Mouse (Mus musculus) heart, postnatal 0 days (tissue): ENCODE data around the gene Nub1. TPM values are rescaled to one million over a fixed set of nuclear protein-coding genes. Genes with fewer than 3 reads are reported as not detected.

Experiments
- ATAC-seq: fragments of 200-750 bp; cut with Nextera tagmentation; 2 replicates; pipeline ENCODE4 v1.8.0; 2017; ENCODE audit warnings: low read depth, moderate number of reproducible peaks, moderate library complexity; ENCODE audit not compliant: insufficient read depth
- DNase-seq: peaks from one replicate; pipeline ENCODE4 v3.0.0-alpha.2; 2016; ENCODE audit warnings: low spot score
- H3K27ac ChIP-seq: fragments of 300-500 bp; sonication (generic); 2 replicates; pipeline ENCODE4 v1.5.1; 2014; ENCODE audit warnings: low read depth, mild to moderate bottlenecking
- H3K27me3 ChIP-seq: fragments of 300-500 bp; sonication (generic); 2 replicates; pipeline ENCODE4 v1.6.1; 2014; ENCODE audit warnings: low read length, mixed read lengths; ENCODE audit not compliant: control insufficient read depth, insufficient read depth
- H3K36me3 ChIP-seq: fragments of 300-500 bp; sonication (generic); replicated peaks from 2 replicates; pipeline ENCODE4 v1.6.1; 2014; ENCODE audit warnings: low read length, mixed read lengths; ENCODE audit not compliant: control insufficient read depth, insufficient read depth
- H3K4me1 ChIP-seq: fragments of 300-500 bp; sonication (generic); 2 replicates; pipeline ENCODE4 v1.6.1; 2014; ENCODE audit warnings: antibody characterized with exemption; ENCODE audit not compliant: control insufficient read depth, insufficient read depth
- H3K4me2 ChIP-seq: fragments of 300-500 bp; sonication (generic); 2 replicates; pipeline ENCODE4 v1.6.1; 2014; ENCODE audit warnings: low read depth, mild to moderate bottlenecking, low read length, moderate library complexity
- H3K4me3 ChIP-seq: fragments of 300-500 bp; sonication (generic); 2 replicates; pipeline ENCODE4 v1.5.1; 2014; ENCODE audit warnings: low read depth, low read length
- H3K9ac ChIP-seq: fragments of 300-500 bp; sonication (generic); replicated peaks from 2 replicates; pipeline ENCODE4 v1.6.1; 2014; ENCODE audit warnings: low read depth, low read length, mixed read lengths
- H3K9me3 ChIP-seq: fragments of 300-500 bp; sonication (generic); replicated peaks from 2 replicates; pipeline ENCODE4 v1.6.1; 2016; ENCODE audit warnings: low read length; ENCODE audit not compliant: control insufficient read depth
- CTCF ChIP-seq: IDR thresholded peaks from 2 replicates; pipeline ENCODE4 v1.5.1; 2016; ENCODE audit warnings: antibody characterized with exemption, control low read depth, low read depth
- EP300 ChIP-seq: IDR thresholded peaks from 2 replicates; pipeline ENCODE4 v1.6.1; 2016; ENCODE audit warnings: antibody characterized with exemption, low read depth
- WGBS: fragments of 180-500 bp; shearing (Covaris S2); extraction: QIAGEN DNeasy Blood & Tissue Kit; methylation state at CpG from one replicate; pipeline ENCODE4 v1.1.7; 2014; 5-methylcytosine and 5-hydroxymethylcytosine counted together
- polyA plus RNA-seq: library from polyadenylated mRNA; unstranded; fragments of >200 nt; fragmentation: Nextera tagmentation; extraction: Ambion mirVana; gene quantifications from 2 replicates; pipeline ENCODE4 v1.2.1, GENCODE M21; 2015
- total RNA-seq: library from RNA; depleted of rRNA; stranded (reverse); fragments of >200 nt; gene quantifications from 2 replicates; pipeline ENCODE4 v1.2.3, GENCODE M21; 2014; ENCODE audit warnings: low replicate concordance

Gene Nub1
- total and polyA plus RNA-seq, 2 experiments from 2014 or later, result 19.5 to 25.6 TPM

DNA sequence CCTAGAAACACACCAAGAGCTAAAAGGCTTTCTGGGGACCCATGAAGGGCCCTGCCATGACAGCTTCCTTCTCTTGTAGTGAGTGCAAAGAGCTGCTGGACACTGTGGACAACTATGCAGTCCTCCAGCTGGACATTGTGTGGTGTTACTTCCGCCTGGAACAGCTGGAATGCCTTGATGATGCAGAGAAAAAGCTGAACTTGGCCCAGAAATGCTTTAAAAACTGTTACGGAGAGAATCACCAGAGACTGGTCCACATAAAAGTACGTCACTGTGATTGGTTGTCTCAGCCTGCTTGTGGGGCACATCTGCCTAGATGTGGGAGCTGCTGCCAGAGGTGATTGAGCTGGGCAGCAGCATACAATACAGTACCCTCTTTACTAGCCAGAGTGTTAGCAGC, 15.9 kb downstream of the Nub1 start:
- no peaks in the 10 kb centered on the region for H3K4me1 ChIP-seq
- H3K27ac ChIP-seq, result peak overlapping the region; percentile 55
- TF ChIP-seq CTCF (no peak), EP300 (no peak)
- H3K36me3 ChIP-seq, result peaks cover 89% of the 10 kb centered on the region
- 77% methylated on average over 3 of the region's 3 CpGs for WGBS
- H3K27me3 ChIP-seq, result no peaks in the 10 kb centered on the region
- H3K4me2 ChIP-seq, result no peak overlapping the region
- H3K9me3 ChIP-seq, result no peaks in the 10 kb centered on the region
- ATAC-seq, result peak; percentile 57; the same call in 1 of the 2 replicates
- H3K9ac ChIP-seq, result no peak overlapping the region
- DNase-seq, result peak; percentile 24
- no peak overlapping the region for H3K4me3 ChIP-seq

DNA sequence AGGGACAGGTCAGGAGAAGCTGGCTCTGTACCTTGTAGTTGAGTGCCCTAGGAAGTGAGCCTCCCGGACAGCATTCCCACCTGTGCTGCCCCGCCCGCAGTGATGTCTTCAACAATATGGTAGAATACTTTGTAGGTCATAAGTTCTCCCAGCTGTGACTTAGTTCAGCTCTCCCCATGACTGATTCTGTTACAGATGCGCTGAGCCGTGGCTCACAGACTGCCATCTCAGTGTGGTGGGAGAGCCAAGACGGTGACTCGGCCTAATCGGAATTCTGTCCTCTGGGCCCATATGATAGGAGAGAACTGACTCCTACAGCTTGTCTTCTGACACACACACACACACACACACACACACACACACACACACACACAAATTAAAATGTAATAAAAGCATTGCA, 19.3 kb downstream of the Nub1 start:
- 76% methylated on average over 8 of the region's 8 CpGs for WGBS
- no peak overlapping the region for H3K4me2 ChIP-seq
- H3K4me3 ChIP-seq, result no peak overlapping the region
- ATAC-seq (no peak), DNase-seq (no peak)
- H3K9ac ChIP-seq, result no peak overlapping the region
- H3K36me3 ChIP-seq, result peaks cover 93% of the 10 kb centered on the region
- H3K27me3 ChIP-seq, result no peaks in the 10 kb centered on the region
- H3K27ac ChIP-seq, result no peak overlapping the region
- no peaks in the 10 kb centered on the region for H3K9me3 ChIP-seq
- no peak for TF ChIP-seq EP300
- no peak for TF ChIP-seq CTCF
- 0 out of 2 replicates have a peak, but pooled peaks cover 4% of the 10 kb centered on the region for H3K4me1 ChIP-seq

DNA sequence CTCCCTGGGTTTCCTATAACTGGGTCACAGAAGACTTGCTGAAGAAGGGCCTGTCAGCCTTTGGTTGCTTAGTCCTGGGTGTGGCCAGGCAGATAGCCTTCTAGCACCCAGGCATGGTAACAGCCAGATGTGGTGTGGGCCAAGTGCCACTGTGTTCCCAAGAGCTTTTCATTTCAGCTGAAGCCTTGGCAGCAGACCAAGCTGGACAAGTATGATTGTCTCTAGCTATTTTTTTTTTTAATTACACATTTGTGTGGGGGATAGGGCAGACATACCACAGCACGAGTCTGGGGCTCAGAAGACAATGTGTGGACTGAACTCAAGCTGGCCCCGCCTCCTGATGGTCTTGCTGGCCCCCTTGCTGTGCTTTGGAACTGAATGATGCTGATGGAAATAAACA, 24.6 kb downstream of the Nub1 start:
- peaks cover 45% of the 10 kb centered on the region for H3K36me3 ChIP-seq
- ATAC-seq (peak; percentile 31; the same call in 1 of the 2 replicates), DNase-seq (peak; percentile 59)

DNA sequence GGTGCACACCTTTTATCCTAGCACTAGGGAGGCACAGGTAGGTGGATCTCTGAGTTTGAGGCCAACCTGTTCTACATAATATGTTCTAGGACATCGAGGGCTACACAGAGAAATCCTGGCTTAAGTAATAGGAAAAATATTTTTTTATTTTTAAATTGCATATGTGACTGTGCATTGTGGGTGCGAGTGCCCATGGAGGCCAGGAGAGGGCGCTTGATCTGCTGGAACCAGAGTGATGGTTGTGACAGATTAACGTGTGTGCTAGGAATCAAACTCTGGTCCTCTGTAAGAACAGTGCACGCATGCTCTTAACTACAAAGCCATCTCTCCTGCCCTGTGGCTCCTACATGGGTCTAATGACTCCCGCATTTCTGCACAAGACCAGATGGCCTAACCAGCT, 26.3 kb downstream of the Nub1 start:
- H3K27me3 ChIP-seq, result no peaks in the 10 kb centered on the region
- ATAC-seq, result no peak
- TF ChIP-seq CTCF, result no peak
- TF ChIP-seq EP300, result no peak
- H3K4me2 ChIP-seq, result no peak overlapping the region
- H3K27ac ChIP-seq, result no peak overlapping the region
- WGBS, result 96% methylated on average over 6 of the region's 6 CpGs
- no peak for DNase-seq
- H3K4me3 ChIP-seq, result no peak overlapping the region
- no peak overlapping the region for H3K9ac ChIP-seq
- peaks cover 33% of the 10 kb centered on the region for H3K36me3 ChIP-seq
- H3K4me1 ChIP-seq, result peaks cover 12% of the 10 kb centered on the region; the same call in 1 of the 2 replicates
- no peaks in the 10 kb centered on the region; the same call in 1 of the 2 replicates for H3K9me3 ChIP-seq

More for the DNA sequence above, 24.6 kb downstream of the Nub1 start:
- TF ChIP-seq CTCF, result no peak
- no peak for TF ChIP-seq EP300
- Histone ChIP-seq H3K9ac (no peak overlapping the region), H3K27me3 (no peaks in the 10 kb centered on the region), H3K27ac (0 out of 2 replicates have a peak overlapping the region, but pooled peaks have one; percentile 20), H3K4me3 (no peak overlapping the region), H3K4me1 (peaks cover 12% of the 10 kb centered on the region; the same call in 1 of the 2 replicates), H3K9me3 (no peaks in the 10 kb centered on the region; the same call in 1 of the 2 replicates), H3K4me2 (no peak overlapping the region)
- 47% methylated on average over 2 of the region's 2 CpGs for WGBS

DNA sequence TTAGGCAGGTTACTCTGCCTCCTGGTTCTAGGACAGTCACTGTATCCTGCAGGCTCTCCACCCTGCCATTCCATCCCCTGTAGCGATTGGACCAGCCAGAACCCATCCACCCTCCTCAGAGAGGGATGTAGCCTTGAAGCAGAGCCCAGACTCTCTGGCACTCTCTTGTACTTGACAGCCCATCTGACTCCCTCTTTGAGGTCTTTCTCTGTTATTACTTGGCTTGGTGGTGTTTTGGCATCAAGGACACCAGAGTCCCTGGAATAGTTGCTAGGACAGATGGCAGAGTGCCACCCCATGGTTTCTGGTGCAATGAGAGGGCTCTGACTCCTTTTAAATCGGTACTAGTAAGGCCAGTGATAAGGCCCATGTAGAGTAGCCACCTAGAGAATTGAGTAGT, 27.9 kb downstream of the Nub1 start:
- H3K9ac ChIP-seq, result no peak overlapping the region
- H3K9me3 ChIP-seq, result no peaks in the 10 kb centered on the region; the same call in 1 of the 2 replicates
- H3K4me3 ChIP-seq, result no peak overlapping the region
- H3K4me2 ChIP-seq, result no peak overlapping the region
- no peak for DNase-seq
- no peaks in the 10 kb centered on the region for H3K27me3 ChIP-seq
- ATAC-seq, result no peak
- no peak for TF ChIP-seq CTCF
- TF ChIP-seq EP300, result no peak
- H3K36me3 ChIP-seq, result peaks cover 17% of the 10 kb centered on the region
- peaks cover 12% of the 10 kb centered on the region; the same call in 1 of the 2 replicates for H3K4me1 ChIP-seq
- no peak overlapping the region for H3K27ac ChIP-seq
- 47% methylated on average over 2 of the region's 2 CpGs for WGBS

DNA sequence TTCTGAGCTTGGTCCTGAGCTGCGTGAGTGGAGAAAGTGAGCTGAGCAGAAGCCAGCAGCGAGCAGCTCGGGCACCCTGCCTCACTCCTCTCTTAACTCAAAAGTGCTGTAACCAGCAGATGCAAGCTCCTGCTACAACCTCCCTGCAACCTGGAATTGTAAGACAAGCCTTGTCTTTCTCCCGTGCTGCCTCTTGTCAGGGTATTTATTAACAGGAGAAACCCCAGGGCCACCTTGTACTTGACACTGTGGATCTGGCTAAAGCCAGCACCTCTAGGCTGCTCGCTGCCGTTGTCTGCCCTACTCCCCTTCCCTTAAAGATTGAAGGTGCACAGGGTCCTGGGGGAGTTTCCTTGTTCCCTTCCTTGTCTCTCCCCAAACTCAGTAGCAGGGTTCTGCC, 28.7 kb downstream of the Nub1 start:
- Histone ChIP-seq H3K36me3 (peaks cover 9% of the 10 kb centered on the region), H3K9ac (no peak overlapping the region), H3K27me3 (no peaks in the 10 kb centered on the region), H3K4me3 (no peak overlapping the region), H3K4me2 (no peak overlapping the region), H3K9me3 (no peaks in the 10 kb centered on the region; the same call in 1 of the 2 replicates), H3K27ac (no peak overlapping the region), H3K4me1 (peaks cover 12% of the 10 kb centered on the region; the same call in 1 of the 2 replicates)
- WGBS, result 73% methylated on average over 6 of the region's 6 CpGs
- no peak for TF ChIP-seq EP300
- TF ChIP-seq CTCF, result no peak
- ATAC-seq, result no peak
- DNase-seq, result no peak
